Mouse (Mus musculus) limb, embryonic 11.5 days (tissue): ENCODE results near the gene Utp4. TPM values are rescaled to one million over a fixed set of nuclear protein-coding genes. Genes with fewer than 3 reads are reported as not detected.
"Not testable (repeated sequence)": the region's sequence is repeated elsewhere in the genome, so short reads cannot be mapped to it uniquely, and the experiment has no call there.

Experiments
- ATAC-seq: fragments of 200-750 bp; cut with Nextera tagmentation; 2 replicates; pipeline ENCODE4 v1.8.0; 2017; ENCODE audit warnings: low read depth; ENCODE audit not compliant: insufficient number of reproducible peaks, low FRiP score, low TSS enrichment
- DNase-seq: peaks from one replicate; pipeline ENCODE4 v3.0.0-alpha.2; 2015; ENCODE audit warnings: low spot score
- H3K27ac ChIP-seq: fragments of 300-500 bp; sonication (generic); replicated peaks from 2 replicates; pipeline ENCODE4 v1.5.1; 2014; ENCODE audit warnings: low read depth, mild to moderate bottlenecking, low read length
- H3K27me3 ChIP-seq: fragments of 300-500 bp; sonication (generic); 2 replicates; pipeline ENCODE4 v1.6.1; 2014; ENCODE audit warnings: mild to moderate bottlenecking, low read length, mixed read lengths; ENCODE audit not compliant: control insufficient read depth, insufficient read depth
- H3K36me3 ChIP-seq: fragments of 300-500 bp; sonication (generic); 2 replicates; pipeline ENCODE4 v1.6.1; 2014; ENCODE audit warnings: mild to moderate bottlenecking, low read length, moderate library complexity, mixed read lengths; ENCODE audit not compliant: control insufficient read depth, insufficient read depth
- H3K4me1 ChIP-seq: fragments of 300-500 bp; sonication (generic); 2 replicates; pipeline ENCODE4 v1.6.1; 2014; ENCODE audit warnings: low read length, mixed read lengths; ENCODE audit not compliant: control insufficient read depth, insufficient read depth
- H3K4me2 ChIP-seq: fragments of 300-500 bp; sonication (generic); 2 replicates; pipeline ENCODE4 v1.6.1; 2014; ENCODE audit warnings: low read depth, mild to moderate bottlenecking, moderate library complexity; ENCODE audit not compliant: severe bottlenecking
- H3K4me3 ChIP-seq: fragments of 300-500 bp; sonication (generic); 2 replicates; pipeline ENCODE4 v1.5.1; 2014; ENCODE audit warnings: low read depth, low read length
- H3K9ac ChIP-seq: fragments of 300-500 bp; sonication (generic); 2 replicates; pipeline ENCODE4 v1.6.1; 2014; ENCODE audit warnings: mild to moderate bottlenecking, low read length
- H3K9me3 ChIP-seq: fragments of 300-500 bp; sonication (generic); 2 replicates; pipeline ENCODE4 v1.6.1; 2016; ENCODE audit warnings: low read length; ENCODE audit not compliant: control insufficient read depth
- WGBS: fragments of 180-500 bp; shearing (Covaris S2); extraction: QIAGEN DNeasy Blood & Tissue Kit; methylation state at CpG from one replicate; pipeline ENCODE4 v1.1.7; 2014; 5-methylcytosine and 5-hydroxymethylcytosine counted together
- polyA plus RNA-seq: library from polyadenylated mRNA; unstranded; fragments of >200 nt; fragmentation: Nextera tagmentation; extraction: Ambion mirVana; gene quantifications from 2 replicates; pipeline ENCODE4 v1.2.1, GENCODE M21; 2014

Gene Utp4
- polyA plus RNA-seq, 1 experiment from 2014 or later, result 82.6 TPM

- Histone ChIP-seq H3K27me3 (no peaks in the 10 kb centered on the region), H3K27ac (no peak overlapping the region), H3K4me3 (no peak overlapping the region), H3K9ac (no peak overlapping the region), H3K4me1 (no peaks in the 10 kb centered on the region), H3K36me3 (peaks cover 30% of the 10 kb centered on the region), H3K4me2 (no peak overlapping the region), H3K9me3 (no peaks in the 10 kb centered on the region)
- 96% methylated on average over 10 of the region's 10 CpGs for WGBS
- no peak for ATAC-seq
- no peak for DNase-seq
Observed at GRCm38 (mm10) chr8:106913631-106914030, 20.2 kb downstream of the Utp4 start.

DNA sequence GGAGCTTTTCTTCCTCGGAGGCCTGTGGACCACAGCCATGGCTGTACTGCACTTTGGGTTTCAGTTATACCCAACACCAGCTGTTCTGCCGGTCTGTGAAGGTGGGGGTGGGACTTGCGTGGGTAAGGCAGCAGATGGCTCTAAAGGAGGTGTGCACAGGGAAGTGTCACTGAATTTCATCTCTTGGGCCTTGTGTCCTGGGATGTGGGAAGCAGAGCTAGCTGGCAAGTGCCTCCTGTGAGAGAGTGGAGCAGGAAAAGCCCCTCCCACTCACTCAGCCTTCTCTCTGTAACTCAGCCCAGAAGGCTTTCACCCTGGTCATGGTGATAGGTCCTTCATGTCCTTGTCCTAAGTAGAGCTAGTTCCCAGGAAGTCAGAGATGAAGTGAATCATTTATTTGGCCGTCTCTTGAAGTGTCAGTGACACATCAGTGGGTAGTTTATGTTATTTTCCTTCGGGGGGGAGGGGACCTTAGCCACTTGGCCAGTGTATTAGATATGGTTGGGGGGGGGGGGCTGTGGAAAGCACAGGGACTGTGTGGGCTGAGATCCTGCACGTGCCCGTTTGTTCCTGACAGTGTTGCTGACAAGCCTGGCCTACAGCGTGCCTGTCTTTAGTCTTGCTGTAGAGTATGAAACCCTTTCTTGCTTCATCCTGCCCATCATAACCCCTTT is 26.4 kb downstream of the Utp4 start:
- no peak overlapping the region for H3K4me2 ChIP-seq
- no peaks in the 10 kb centered on the region for H3K9me3 ChIP-seq
- DNase-seq (no peak), ATAC-seq (no peak)
- peaks cover 35% of the 10 kb centered on the region for H3K36me3 ChIP-seq
- H3K27ac ChIP-seq, result no peak overlapping the region
- no peak overlapping the region for H3K9ac ChIP-seq
- no peaks in the 10 kb centered on the region for H3K27me3 ChIP-seq
- no peak overlapping the region for H3K4me3 ChIP-seq
- 93% methylated on average over 8 of the region's 8 CpGs for WGBS
- H3K4me1 ChIP-seq, result no peaks in the 10 kb centered on the region

GRCm38 (mm10) chr8:106920395-106920741 is 26.9 kb downstream of the Utp4 start:
- H3K9ac ChIP-seq, result no peak overlapping the region
- DNase-seq (no peak), ATAC-seq (no peak)
- H3K36me3 ChIP-seq, result peaks cover 35% of the 10 kb centered on the region
- no peak overlapping the region for H3K27ac ChIP-seq
- H3K4me2 ChIP-seq, result no peak overlapping the region
- no peak overlapping the region for H3K4me3 ChIP-seq
- no peaks in the 10 kb centered on the region for H3K4me1 ChIP-seq
- H3K9me3 ChIP-seq, result no peaks in the 10 kb centered on the region
- 93% methylated on average over 5 of the region's 5 CpGs for WGBS
- H3K27me3 ChIP-seq, result no peaks in the 10 kb centered on the region

GRCm38 (mm10) chr8:106924057-106924456 is 30.6 kb downstream of the Utp4 start:
- DNase-seq (no peak), ATAC-seq (no peak)
- no peak overlapping the region for H3K27ac ChIP-seq
- no peak overlapping the region for H3K9ac ChIP-seq
- 86% methylated on average over 4 of the region's 4 CpGs for WGBS
- H3K36me3 ChIP-seq, result peaks cover 18% of the 10 kb centered on the region
- H3K4me2 ChIP-seq, result no peak overlapping the region
- H3K4me1 ChIP-seq, result peaks cover under 1% of the 10 kb centered on the region
- H3K9me3 ChIP-seq, result no peaks in the 10 kb centered on the region
- no peak overlapping the region for H3K4me3 ChIP-seq
- H3K27me3 ChIP-seq, result no peaks in the 10 kb centered on the region

DNA sequence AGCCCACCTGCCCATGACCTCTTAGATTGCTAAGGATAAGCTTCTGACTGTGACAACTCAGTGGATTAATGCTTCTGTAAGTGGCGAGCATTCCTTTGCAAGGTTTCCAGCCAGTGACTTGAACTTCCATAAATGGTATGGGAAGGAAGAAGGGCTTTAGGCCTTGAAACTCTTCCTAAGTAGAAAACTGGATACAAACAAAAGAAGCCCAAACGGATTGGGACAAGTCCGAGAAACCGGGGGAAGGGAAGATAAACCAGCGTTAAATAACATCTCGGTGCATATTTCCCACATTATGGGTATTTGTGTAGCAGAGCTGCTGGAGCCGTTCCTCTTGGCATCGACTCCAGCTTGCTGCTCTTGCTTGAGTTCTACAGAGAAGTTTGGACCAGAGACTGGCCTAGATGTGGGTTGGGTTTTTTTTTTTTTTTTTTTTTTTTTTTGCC is 31.5 kb downstream of the Utp4 start:
- Histone ChIP-seq H3K4me2 (no peak overlapping the region), H3K27me3 (no peaks in the 10 kb centered on the region), H3K9ac (no peak overlapping the region), H3K36me3 (peaks cover 11% of the 10 kb centered on the region), H3K4me3 (no peak overlapping the region), H3K27ac (no peak overlapping the region), H3K4me1 (peaks cover 7% of the 10 kb centered on the region), H3K9me3 (no peaks in the 10 kb centered on the region)
- ATAC-seq, result no peak
- no peak for DNase-seq
- 88% methylated on average over 8 of the region's 8 CpGs for WGBS

DNA sequence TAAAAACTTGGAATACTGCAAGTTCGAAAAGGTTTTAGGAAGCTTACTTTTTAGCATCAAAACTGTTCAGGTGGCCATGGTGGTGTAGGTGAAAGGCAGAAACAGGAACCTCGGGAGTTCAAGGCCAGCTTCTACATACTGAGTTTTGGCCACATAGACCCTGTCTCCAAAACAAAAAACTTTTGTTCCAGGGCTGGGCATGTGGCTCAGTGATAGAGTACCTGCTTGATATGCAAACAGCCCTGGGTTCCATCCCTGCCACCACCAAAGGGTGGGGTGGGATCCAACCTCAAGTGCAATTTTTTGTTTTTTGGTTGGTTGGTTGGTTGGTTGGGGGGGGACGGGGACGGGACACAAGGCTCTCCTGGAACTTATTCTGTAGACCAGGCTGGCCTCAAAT is 32.0 kb downstream of the Utp4 start:
- H3K27ac ChIP-seq, result no peak overlapping the region
- no peaks in the 10 kb centered on the region for H3K9me3 ChIP-seq
- no peak overlapping the region for H3K4me3 ChIP-seq
- peaks cover 7% of the 10 kb centered on the region; the same call in 1 of the 2 replicates for H3K36me3 ChIP-seq
- H3K9ac ChIP-seq, result no peak overlapping the region
- 91% methylated on average over 4 of the region's 4 CpGs for WGBS
- no peak for ATAC-seq
- H3K4me1 ChIP-seq, result peaks cover 7% of the 10 kb centered on the region
- no peaks in the 10 kb centered on the region for H3K27me3 ChIP-seq
- DNase-seq, result no peak
- no peak overlapping the region for H3K4me2 ChIP-seq

DNA sequence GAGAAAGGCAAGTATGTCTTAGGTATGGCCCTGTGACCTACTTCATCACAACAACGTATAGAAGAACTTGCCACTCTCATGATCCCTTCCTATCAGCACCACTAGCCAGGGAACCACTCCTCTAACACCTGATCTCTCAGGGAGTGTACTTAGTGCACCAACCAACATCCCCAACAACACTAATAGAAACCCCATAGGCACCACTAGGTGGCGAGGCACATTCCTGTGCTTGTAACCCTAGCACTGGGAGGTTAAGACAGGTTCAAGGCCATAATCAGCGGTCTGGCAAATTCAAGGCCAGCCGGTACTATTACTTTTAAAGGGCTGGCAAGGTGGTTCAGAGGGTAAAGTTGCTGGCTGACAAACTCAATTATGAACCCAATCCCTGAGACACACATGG is 33.8 kb downstream of the Utp4 start:
- no peak overlapping the region for H3K4me3 ChIP-seq
- DNase-seq (peak; percentile 32), ATAC-seq (no peak)
- no peaks in the 10 kb centered on the region for H3K9me3 ChIP-seq
- H3K27ac ChIP-seq, result no peak overlapping the region
- no peaks in the 10 kb centered on the region for H3K27me3 ChIP-seq
- H3K9ac ChIP-seq, result no peak overlapping the region
- peaks cover 12% of the 10 kb centered on the region for H3K4me1 ChIP-seq
- WGBS, result 52% methylated on average over 4 of the region's 4 CpGs
- H3K4me2 ChIP-seq, result no peak overlapping the region
- peaks cover 7% of the 10 kb centered on the region; the same call in 1 of the 2 replicates for H3K36me3 ChIP-seq

DNA sequence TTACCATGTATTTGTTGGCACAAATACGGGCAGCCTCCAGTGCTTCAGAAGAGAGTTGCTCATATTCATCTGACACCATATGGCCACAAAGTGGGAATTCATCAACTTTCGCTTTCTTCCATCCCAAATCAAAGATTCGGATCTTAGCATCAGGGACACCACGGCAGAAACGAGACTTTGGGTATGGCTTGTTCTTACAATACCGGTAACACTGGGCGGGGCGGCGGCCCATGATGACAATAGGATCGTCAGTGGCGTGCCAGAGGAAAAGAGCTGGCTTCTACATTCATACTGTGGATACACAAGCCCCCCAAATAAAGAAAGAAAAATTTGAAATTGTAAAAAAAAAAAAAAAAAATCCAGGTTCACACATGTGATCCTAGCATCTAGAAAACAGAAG is 34.7 kb downstream of the Utp4 start:
- H3K27ac ChIP-seq, ATAC-seq, DNase-seq, H3K36me3 ChIP-seq, H3K27me3 ChIP-seq, H3K4me2 ChIP-seq, H3K4me3 ChIP-seq, H3K9ac ChIP-seq, H3K9me3 ChIP-seq: not testable (repeated sequence)
- 94% methylated on average over 10 of the region's 11 CpGs for WGBS
- H3K4me1 ChIP-seq, result peaks cover 15% of the 10 kb centered on the region
